Mouse (Mus musculus) bone marrow macrophage, adult 2 months (primary cell): ENCODE results near the gene Grifin.

ENCODE experiments used
- CTCF ChIP-seq: IDR thresholded peaks from 2 replicates; pipeline ENCODE4 v1.5.1; 2012; ENCODE audit warnings: low read depth, mild to moderate bottlenecking, low read length, moderate library complexity
- POLR2A ChIP-seq: IDR thresholded peaks from 2 replicates; pipeline ENCODE4 v1.6.1; 2012; ENCODE audit warnings: mild to moderate bottlenecking, low read depth, low read length, borderline replicate concordance

DNA sequence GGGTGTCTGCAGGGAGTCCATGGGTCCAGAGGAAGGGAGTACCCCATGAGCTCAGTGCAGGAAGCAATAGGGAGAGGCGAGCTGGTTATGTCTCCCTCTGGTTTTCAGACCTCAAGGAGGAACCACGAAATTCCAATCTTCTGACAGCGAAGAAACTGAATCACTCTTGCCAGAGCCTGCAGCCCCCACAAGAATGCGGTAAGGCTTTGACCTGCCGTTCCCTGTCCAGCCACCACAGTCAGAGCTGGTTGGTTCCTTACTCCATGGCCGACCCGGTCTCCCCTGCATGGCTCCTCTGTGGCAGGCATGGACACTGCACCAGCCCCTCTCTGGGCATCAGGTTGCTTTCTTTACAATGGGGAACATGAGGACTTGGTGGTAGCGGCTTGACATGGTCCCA, 39.5 kb upstream of the Grifin start:
- TF ChIP-seq CTCF (no peak), POLR2A (no peak)
